ENCODE assay signal across 11 mouse cellular contexts in genomic region chr3:33143592-33143991, GRCm38 (mm10). TPM values are rescaled to one million over a fixed set of nuclear protein-coding genes. Genes with fewer than 3 reads are reported as not detected.
DNase-seq lines count a peak whose midpoint lies in the region; ATAC-seq lines count a peak whose summit lies in the region.
"Had no signal": no experiment of that assay in that cellular context is flagged by ENCODE, and none has a peak within 500 bp of the region (broad histone marks: within the 10 kb centered on the region; RNA-seq: fewer than 3 reads in every experiment).

No protein-coding gene starts in this region.

- no peak overlapping the region for H3K9ac ChIP-seq in kidney, embryonic 15.5 days
- H3K9ac ChIP-seq in forebrain, embryonic 12.5 days, result no peak overlapping the region
- H3K9ac ChIP-seq in intestine, embryonic 15.5 days, result no peak overlapping the region
- no peak overlapping the region for H3K9ac ChIP-seq in neural tube, embryonic 12.5 days
- H3K9ac ChIP-seq: liver, embryonic 14.5 days had no signal

- H3K27me3 ChIP-seq in kidney, embryonic 15.5 days, result peaks cover 34% of the 10 kb centered on the region
- H3K27me3 ChIP-seq in forebrain, embryonic 12.5 days, result peaks cover 34% of the 10 kb centered on the region
- peaks cover 14% of the 10 kb centered on the region for H3K27me3 ChIP-seq in intestine, embryonic 15.5 days (replicated peaks)
- peaks cover 12% of the 10 kb centered on the region; the same call in 1 of the 2 replicates for H3K27me3 ChIP-seq in neural tube, embryonic 12.5 days (replicated peaks)
- H3K27me3 ChIP-seq: CH12.LX had no signal

- H3K4me2 ChIP-seq in kidney, embryonic 15.5 days, result peak overlapping the region; percentile 90
- H3K4me2 ChIP-seq in forebrain, embryonic 12.5 days, result peak overlapping the region; percentile 93
- H3K4me2 ChIP-seq in intestine, embryonic 15.5 days (replicated peaks), result peak overlapping the region; percentile 89
- H3K4me2 ChIP-seq in neural tube, embryonic 12.5 days (replicated peaks), result peak overlapping the region; percentile 89

- H3K36me3 ChIP-seq in kidney, embryonic 15.5 days, result no peaks in the 10 kb centered on the region
- no peaks in the 10 kb centered on the region for H3K36me3 ChIP-seq in forebrain, embryonic 12.5 days (replicated peaks)
- H3K36me3 ChIP-seq in intestine, embryonic 15.5 days, result no peaks in the 10 kb centered on the region
- H3K36me3 ChIP-seq in neural tube, embryonic 12.5 days, result no peaks in the 10 kb centered on the region

- no peak overlapping the region for H3K27ac ChIP-seq in kidney, embryonic 15.5 days
- no peak overlapping the region for H3K27ac ChIP-seq in forebrain, embryonic 12.5 days
- H3K27ac ChIP-seq in intestine, embryonic 15.5 days, result no peak overlapping the region
- no peak overlapping the region for H3K27ac ChIP-seq in neural tube, embryonic 12.5 days
- H3K27ac ChIP-seq: liver, embryonic 14.5 days had no signal

- peak overlapping the region; percentile 64 for H3K4me3 ChIP-seq in kidney, embryonic 15.5 days (replicated peaks)
- peak overlapping the region; percentile 68 for H3K4me3 ChIP-seq in forebrain, embryonic 12.5 days (replicated peaks)
- H3K4me3 ChIP-seq in intestine, embryonic 15.5 days (replicated peaks), result no peak overlapping the region
- no peak overlapping the region for H3K4me3 ChIP-seq in neural tube, embryonic 12.5 days

- DNase-seq in kidney, adult 11 months, result no peak
- no peak for DNase-seq in spleen, postnatal 36 days (ENCODE audit: low spot score in 2 of 2)
- DNase-seq in left cerebral cortex, postnatal 4 days, result no peak
- DNase-seq in adrenal gland, postnatal 25 days, result no peak
- DNase-seq: gastrocnemius, postnatal 36 days had no signal

- intact Hi-C loops in left cerebral cortex, postnatal 4 days (cut with DNase I), result no loop called here

- 85% methylated on average over 7 of the region's 7 CpGs for WGBS in kidney, embryonic 15.5 days
- 84% methylated on average over 7 of the region's 7 CpGs for WGBS in forebrain, embryonic 12.5 days
- 69% methylated on average over 7 of the region's 7 CpGs for WGBS in intestine, embryonic 15.5 days
- WGBS in neural tube, embryonic 12.5 days, result 85% methylated on average over 7 of the region's 7 CpGs

- H3K9me3 ChIP-seq in kidney, embryonic 15.5 days (replicated peaks), result no peaks in the 10 kb centered on the region
- no peaks in the 10 kb centered on the region for H3K9me3 ChIP-seq in forebrain, embryonic 12.5 days
- H3K9me3 ChIP-seq in intestine, embryonic 15.5 days, result no peaks in the 10 kb centered on the region
- no peaks in the 10 kb centered on the region for H3K9me3 ChIP-seq in neural tube, embryonic 12.5 days

- no peak for ATAC-seq in kidney, embryonic 15.5 days (replicated peaks; ENCODE audit: low FRiP score)
- no peak; the same call in 1 of the 2 replicates for ATAC-seq in forebrain, embryonic 12.5 days (ENCODE audit: low FRiP score)
- ATAC-seq in intestine, embryonic 15.5 days, result peak; percentile 34; the same call in 1 of the 2 replicates
- ATAC-seq in neural tube, embryonic 12.5 days (ENCODE audit: low FRiP score, low read depth), result peak; percentile 10; the same call in 1 of the 2 replicates

- H3K4me1 ChIP-seq in kidney, embryonic 15.5 days, result peaks cover 9% of the 10 kb centered on the region
- peaks cover 8% of the 10 kb centered on the region for H3K4me1 ChIP-seq in forebrain, embryonic 12.5 days
- 0 out of 2 replicates have a peak, but pooled peaks cover 7% of the 10 kb centered on the region for H3K4me1 ChIP-seq in intestine, embryonic 15.5 days (replicated peaks)
- H3K4me1 ChIP-seq in neural tube, embryonic 12.5 days, result 0 out of 2 replicates have a peak, but pooled peaks cover 7% of the 10 kb centered on the region

RNA-seq across cellular contexts. Expression of gene Pex5l, which starts 0.5 kb away (rescaled TPM):
- polyA plus RNA-seq in kidney, embryonic 15.5 days (2015; fragmentation: Nextera tagmentation; extraction: Ambion mirVana), result 0.23 and 0.45 TPM in 2 replicates
- polyA plus RNA-seq in forebrain, embryonic 12.5 days (2016; fragmentation: Nextera tagmentation; extraction: Ambion mirVana), result 1.4 and 1.5 TPM in 2 replicates
- 0.36 and 0.38 TPM in 2 replicates for polyA plus RNA-seq in intestine, embryonic 15.5 days (2015; fragmentation: Nextera tagmentation; extraction: Ambion mirVana)
- 5.1 and 5.4 TPM in 2 replicates for polyA plus RNA-seq in neural tube, embryonic 12.5 days (2016; fragmentation: Nextera tagmentation; extraction: Ambion mirVana)
- 10 to 100 TPM; 54.6 to 58.9 TPM for total RNA-seq in left cerebral cortex, postnatal 4 days (2021)
- total RNA-seq in adrenal gland, postnatal 25 days (2021), result 1.4 and 1.5 TPM in 2 replicates

Comparison
In these comparisons a context has a peak if more than half of its experiments do, and no peak if none do; other contexts are left out.
1. ATAC-seq: peak in intestine, embryonic 15.5 days (single experiment) and neural tube, embryonic 12.5 days (single experiment); none in kidney, embryonic 15.5 days (single experiment) and forebrain, embryonic 12.5 days (single experiment).
2. H3K4me3 ChIP-seq: peak in kidney, embryonic 15.5 days (single experiment) and forebrain, embryonic 12.5 days (single experiment); none in intestine, embryonic 15.5 days (single experiment) and neural tube, embryonic 12.5 days (single experiment).
3. Peak in every context shown above with its lines, with median percentiles within 50 percentile points of each other: H3K4me2 ChIP-seq.